Mouse (Mus musculus): ENCODE measurements around the gene Parp6. TPM values are rescaled to one million over a fixed set of nuclear protein-coding genes. Genes with fewer than 3 reads are reported as not detected.
A peak's percentile ranks its signal among the peaks of the same experiment; 100 is the strongest.

Parp6 gene
- total RNA-seq, 2 experiments from 2014 or later = 16.7 to 17.3 TPM

GRCm38 (mm10) chr9:59684020-59684419 is 66.9 kb downstream of the Parp6 start:
- DNase-seq = no peak

DNA sequence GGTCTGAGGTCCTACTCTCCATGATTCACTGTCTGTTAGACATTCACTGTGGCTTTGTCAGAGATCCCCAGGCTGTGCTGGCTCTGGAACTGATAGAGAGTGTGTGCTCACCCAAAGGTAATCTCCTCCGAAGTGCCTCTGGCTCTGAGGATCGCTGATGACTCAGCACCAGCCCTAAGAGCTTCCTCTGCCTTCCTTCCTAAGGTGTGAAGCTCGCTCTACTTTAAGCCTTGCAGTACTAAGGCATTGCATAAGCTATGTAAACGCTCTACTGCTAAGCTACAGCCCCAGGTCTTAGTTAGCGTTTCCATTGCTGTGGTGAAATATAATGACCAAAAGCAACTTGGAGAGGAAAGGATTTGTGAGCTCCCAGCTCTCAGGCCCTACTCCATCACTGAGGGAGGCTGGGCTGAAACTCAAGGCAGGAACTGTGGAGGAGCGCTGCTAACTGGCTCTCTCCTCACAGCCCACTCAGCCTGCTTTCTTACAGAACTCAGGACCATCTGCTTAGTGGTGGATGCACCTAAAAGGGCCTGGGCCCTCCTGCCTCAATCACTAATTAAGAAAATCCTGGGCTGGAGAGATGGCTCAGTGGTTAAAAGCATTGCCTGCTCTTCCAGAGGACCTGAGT is 70.4 kb downstream of the Parp6 start:
- DNase-seq = no peak

- peak; percentile 96 for DNase-seq
Measured at GRCm38 (mm10) chr9:59691635-59692094, 74.6 kb downstream of the Parp6 start.

DNA sequence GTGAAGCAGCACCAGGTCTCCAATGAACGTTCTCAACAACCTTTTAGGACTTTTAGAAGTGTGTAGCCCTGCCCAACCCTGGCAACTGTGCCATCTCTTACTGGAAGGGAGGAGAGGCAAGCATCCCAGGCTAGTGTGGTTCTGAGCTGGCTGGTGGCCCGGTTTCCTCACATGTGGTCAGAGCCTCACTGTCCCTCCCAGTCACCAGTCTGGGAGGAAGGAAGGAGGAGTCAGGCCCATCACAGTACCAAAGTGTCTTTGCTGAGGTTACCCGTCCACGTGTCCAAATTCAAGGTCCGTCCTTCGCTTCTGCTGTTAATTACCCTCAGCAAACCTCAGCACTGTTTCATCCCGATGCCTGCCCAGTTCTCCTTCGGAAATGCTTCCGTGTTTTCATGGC is 75.1 kb downstream of the Parp6 start:
- DNase-seq = peak; percentile 65

- DNase-seq = no peak
Measured at GRCm38 (mm10) chr9:59694571-59695450, 77.7 kb downstream of the Parp6 start.

- DNase-seq = no peak
Measured at GRCm38 (mm10) chr9:59695451-59695813, 78.3 kb downstream of the Parp6 start.

DNA sequence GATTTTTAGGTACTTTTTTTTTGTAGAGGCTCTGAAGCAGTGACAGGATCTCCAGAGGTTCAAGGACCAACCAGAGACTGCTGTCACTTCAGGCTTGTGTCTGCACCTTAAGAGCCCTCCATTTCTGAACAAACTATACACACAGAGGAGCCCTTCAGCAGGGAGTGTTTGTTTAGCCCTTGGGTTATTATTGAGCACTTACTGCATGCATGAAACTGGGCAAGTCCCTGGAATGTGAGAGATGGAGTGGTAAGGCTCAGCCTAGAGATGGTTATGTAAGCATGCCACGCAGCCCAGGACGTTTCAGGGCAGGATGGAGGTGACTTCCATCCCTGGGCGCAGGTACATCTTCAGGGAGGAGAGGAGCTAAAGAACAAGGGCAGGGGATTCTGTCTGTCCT is 79.3 kb downstream of the Parp6 start:
- DNase-seq = no peak

Other genes starting within 250 kb of the Parp6 start
- gene Arih1, start 130.7 kb upstream of the Parp6 start, total RNA-seq (2021) = 100 to 1,000 TPM in 1 of 2 experiments, 10 to 100 TPM in 1; 99.4 to 102 TPM
- 10 to 100 TPM; 33.4 to 33.7 TPM for gene Hexa, start 77.7 kb upstream of the Parp6 start, total RNA-seq (2021)
- gene Tmem202, start 77.4 kb upstream of the Parp6 start, total RNA-seq (2021) = under 1 TPM; 0.23 to 0.71 TPM
- gene Celf6, start 39.4 kb upstream of the Parp6 start, total RNA-seq (2021) = under 1 TPM; 0.09 to 0.12 TPM
- 1,000 to 10,000 TPM; 1,087 to 1,151 TPM for gene Pkm, start 39.1 kb downstream of the Parp6 start, total RNA-seq (2021)
- gene Gramd2, start 62.9 kb downstream of the Parp6 start, total RNA-seq (2021) = under 1 TPM in 1 of 2 experiments, not detected in 1; 0.11 TPM
- gene Senp8, start 133.4 kb downstream of the Parp6 start, total RNA-seq (2021) = 1 to 10 TPM; 4.3 to 4.4 TPM
- gene Myo9a, start 133.6 kb downstream of the Parp6 start, total RNA-seq (2021) = 10 to 100 TPM; 21.5 to 23.4 TPM

Measured in heart, postnatal 4 days (tissue).